Comparison of ENCODE assay signal across 8 mouse cellular contexts in the genomic region with DNA sequence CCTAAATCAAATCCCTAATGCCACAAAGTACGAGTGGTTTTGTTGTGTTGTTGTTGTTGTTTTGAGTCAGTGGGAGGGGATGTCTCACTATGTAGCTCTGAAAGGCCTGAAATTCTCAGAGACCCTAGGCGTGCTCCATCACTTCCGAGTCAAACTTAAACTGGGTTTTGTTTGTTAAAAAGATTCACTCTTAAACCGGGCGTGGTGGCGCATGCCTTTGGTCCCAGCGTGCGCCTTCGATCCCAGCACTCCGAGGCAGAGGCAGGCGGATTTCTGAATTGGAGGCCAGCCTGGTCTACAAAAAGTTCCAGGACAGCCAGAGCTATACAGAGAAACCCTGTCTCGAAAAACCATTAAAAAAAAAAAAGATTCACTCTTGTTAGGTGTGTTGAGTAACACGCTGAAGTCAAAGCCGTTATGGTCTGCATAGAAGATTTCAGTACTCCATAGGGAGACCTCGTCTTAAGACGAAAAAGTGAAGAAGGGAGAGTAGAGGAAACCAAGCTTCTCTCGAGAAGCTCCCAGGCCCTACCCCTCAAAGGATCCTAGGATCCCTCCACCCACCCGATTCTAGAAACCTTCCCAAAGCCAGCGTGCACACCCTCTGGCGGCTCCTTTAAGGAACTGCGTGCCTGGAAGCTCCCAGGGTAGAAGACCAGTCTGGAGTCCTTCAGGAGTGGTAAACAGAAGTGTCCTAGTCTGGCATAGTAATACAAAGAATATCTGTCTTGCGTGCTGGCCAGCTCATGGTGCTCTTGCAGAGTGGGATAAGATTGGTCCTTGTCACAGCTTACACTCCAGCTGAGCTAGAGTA. TPM values are rescaled to one million over a fixed set of nuclear protein-coding genes. Genes with fewer than 3 reads are reported as not detected.
DNase-seq lines count a peak whose midpoint lies in the region.

No protein-coding gene starts in this region.

- intact Hi-C loops in heart, postnatal 10 days (cut with DNase I): loop anchor here (1.0 to 5.0 kb wide), 3 partner anchors 11 to 102 kb away; partner anchors contain the start of genes 4933434E20Rik and Ubap2l

- DNase-seq in adrenal gland, adult (ENCODE audit: inconsistent age in 2 of 2, low spot score in 1 of 2): peak; percentile 67 to 87
- no peak for DNase-seq in adrenal gland, adult 8-10 months
- peak; percentile 34 for DNase-seq in c-Kit-positive CD71-positive TER-119-negative erythroid progenitor cells, embryonic 14.5 days (ENCODE audit: low read depth)
- DNase-seq in fibroblast of lung, adult 2 months (ENCODE audit: low read depth): peak; percentile 59
- peak; percentile 80 to 83 for DNase-seq in heart, postnatal 10 days
- DNase-seq in kidney, postnatal 36 days: peak; percentile 59 to 75
- peak; percentile 80 for DNase-seq in lung, postnatal 14 days
- peak; percentile 89 for DNase-seq in retina, embryonic 14.5 days (ENCODE audit: low spot score)

RNA-seq across cellular contexts. Expression of gene Atp8b2, which starts 0.8 kb away (rescaled TPM):
- 10 to 100 TPM; 31.6 to 63.7 (median 46.1) TPM for total RNA-seq in adrenal gland, adult 8-10 months (2022)
- total RNA-seq in heart, postnatal 10 days (2021): 10 to 100 TPM; 56.2 to 58.1 TPM

RNA-seq across cellular contexts. Expression of gene Hax1, which starts 34.4 kb away (rescaled TPM):
- 100 to 1,000 TPM; 131 to 171 (median 149) TPM for total RNA-seq in adrenal gland, adult 8-10 months (2022)
- 10 to 100 TPM; 43.6 to 44.1 TPM for total RNA-seq in heart, postnatal 10 days (2021)

RNA-seq across cellular contexts. Expression of gene Il6ra, which starts 51.1 kb away (rescaled TPM):
- total RNA-seq in adrenal gland, adult 8-10 months (2022): 10 to 100 TPM in 2 of 4 experiments, 1 to 10 TPM in 2; 6.7 to 13.4 (median 10.1) TPM
- total RNA-seq in heart, postnatal 10 days (2021): 1 to 10 TPM; 3.9 to 4.0 TPM
